Mouse (Mus musculus): ENCODE results near the gene Tbc1d30. TPM values are rescaled to one million over a fixed set of nuclear protein-coding genes. Genes with fewer than 3 reads are reported as not detected.

Tbc1d30 gene
- polyA plus RNA-seq, 1 experiment = 26.0 TPM

DNA sequence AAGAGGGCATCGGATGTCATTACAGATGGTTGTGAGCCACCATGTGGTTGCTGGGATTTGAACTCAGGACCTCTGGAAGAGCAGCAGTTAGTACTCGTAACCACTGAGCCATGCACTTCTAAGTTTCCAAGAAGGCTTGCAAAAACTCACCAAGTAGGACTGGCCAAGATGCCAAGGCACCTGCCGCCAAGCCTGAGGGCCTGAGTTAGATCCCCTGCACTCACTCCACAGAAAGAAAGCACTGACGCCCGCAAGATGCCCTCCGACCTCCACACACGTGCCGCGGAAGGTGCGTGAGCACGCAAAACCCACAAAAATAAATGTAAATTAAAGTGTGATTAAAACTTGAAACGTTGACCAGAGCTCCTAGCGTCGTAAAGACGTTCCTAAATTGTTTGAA, 13.2 kb upstream of the Tbc1d30 start:
- Histone ChIP-seq H3K4me1 (ENCODE audit: control insufficient read depth, insufficient read depth, low read length) (no peaks in the 10 kb centered on the region), H3K4me3 (replicated peaks; ENCODE audit: insufficient read depth, low read depth, low read length) (peak overlapping the region; percentile 74), H3K27me3 (ENCODE audit: control insufficient read depth, insufficient read depth, low read length) (no peaks in the 10 kb centered on the region), H3K27ac (ENCODE audit: insufficient read depth, low read length) (0 out of 2 replicates have a peak overlapping the region, but pooled peaks have one; percentile 6)
- no peak for TF ChIP-seq POLR2A (IDR thresholded peaks at IDR 0.05; ENCODE audit: borderline replicate concordance, insufficient read depth, low read length)
- no peak for TF ChIP-seq CTCF (IDR thresholded peaks at IDR 0.05; ENCODE audit: borderline replicate concordance, insufficient read depth, low read depth, low read length)
- WGBS = 25% methylated on average over 15 of the region's 15 CpGs
- DNase-seq = peak; percentile 28 to 29

DNA sequence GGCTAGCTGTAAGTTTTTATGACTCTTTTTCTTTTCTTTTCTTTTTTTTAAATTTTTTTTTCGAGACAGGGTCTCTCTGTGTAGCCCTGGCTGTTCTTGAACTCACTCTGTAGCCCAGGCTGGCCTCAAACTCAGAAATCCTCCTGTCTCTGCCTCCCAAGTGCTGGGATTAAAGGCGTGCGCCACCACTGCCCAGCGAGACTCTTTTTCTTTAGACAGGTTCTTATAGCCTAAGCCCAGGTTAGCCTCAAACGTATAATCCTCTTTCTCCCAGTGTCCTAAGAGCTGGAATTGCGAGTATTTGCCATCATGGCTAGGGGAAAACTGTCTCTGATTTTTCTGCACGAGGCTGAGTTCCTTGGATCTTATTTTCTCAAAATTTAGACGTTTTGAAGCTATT, 12.1 kb upstream of the Tbc1d30 start:
- H3K27ac ChIP-seq (ENCODE audit: insufficient read depth, low read length) = no peak overlapping the region
- no peaks in the 10 kb centered on the region for H3K27me3 ChIP-seq (ENCODE audit: control insufficient read depth, insufficient read depth, low read length)
- H3K4me1 ChIP-seq (ENCODE audit: control insufficient read depth, insufficient read depth, low read length) = no peaks in the 10 kb centered on the region
- WGBS = 87% methylated on average over 8 of the region's 8 CpGs
- TF ChIP-seq POLR2A (IDR thresholded peaks at IDR 0.05; ENCODE audit: borderline replicate concordance, insufficient read depth, low read length) (no peak), CTCF (IDR thresholded peaks at IDR 0.05; ENCODE audit: borderline replicate concordance, insufficient read depth, low read depth, low read length) (no peak)
- no peak for DNase-seq
- H3K4me3 ChIP-seq (replicated peaks; ENCODE audit: insufficient read depth, low read depth, low read length) = no peak overlapping the region

DNA sequence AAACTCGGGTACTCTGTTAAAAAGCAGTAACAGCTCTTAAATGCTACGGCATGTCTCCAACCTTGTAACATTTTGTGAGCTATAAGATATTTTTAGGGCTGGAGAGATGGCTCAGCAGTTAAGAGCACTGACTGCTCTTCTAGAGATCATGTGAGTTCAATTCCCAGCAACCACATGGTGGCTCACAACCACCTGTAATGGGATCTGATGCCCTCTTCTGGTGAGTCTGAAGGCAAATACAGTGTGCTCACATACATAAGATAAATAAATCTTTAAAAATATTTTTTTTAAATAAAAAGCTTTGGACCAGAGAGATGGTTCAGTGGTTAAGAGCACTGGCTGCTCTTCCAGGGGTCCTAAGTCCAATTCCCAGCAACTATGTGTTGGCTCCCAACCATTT, 9.3 kb upstream of the Tbc1d30 start:
- WGBS = 97% methylated on average over 2 of the region's 2 CpGs
- Histone ChIP-seq H3K4me1 (ENCODE audit: control insufficient read depth, insufficient read depth, low read length) (no peaks in the 10 kb centered on the region), H3K27me3 (ENCODE audit: control insufficient read depth, insufficient read depth, low read length) (no peaks in the 10 kb centered on the region), H3K27ac (ENCODE audit: insufficient read depth, low read length) (no peak overlapping the region), H3K4me3 (replicated peaks; ENCODE audit: insufficient read depth, low read depth, low read length) (no peak overlapping the region)
- no peak for DNase-seq
- TF ChIP-seq CTCF (IDR thresholded peaks at IDR 0.05; ENCODE audit: borderline replicate concordance, insufficient read depth, low read depth, low read length) (no peak), POLR2A (IDR thresholded peaks at IDR 0.05; ENCODE audit: borderline replicate concordance, insufficient read depth, low read length) (no peak)

DNA sequence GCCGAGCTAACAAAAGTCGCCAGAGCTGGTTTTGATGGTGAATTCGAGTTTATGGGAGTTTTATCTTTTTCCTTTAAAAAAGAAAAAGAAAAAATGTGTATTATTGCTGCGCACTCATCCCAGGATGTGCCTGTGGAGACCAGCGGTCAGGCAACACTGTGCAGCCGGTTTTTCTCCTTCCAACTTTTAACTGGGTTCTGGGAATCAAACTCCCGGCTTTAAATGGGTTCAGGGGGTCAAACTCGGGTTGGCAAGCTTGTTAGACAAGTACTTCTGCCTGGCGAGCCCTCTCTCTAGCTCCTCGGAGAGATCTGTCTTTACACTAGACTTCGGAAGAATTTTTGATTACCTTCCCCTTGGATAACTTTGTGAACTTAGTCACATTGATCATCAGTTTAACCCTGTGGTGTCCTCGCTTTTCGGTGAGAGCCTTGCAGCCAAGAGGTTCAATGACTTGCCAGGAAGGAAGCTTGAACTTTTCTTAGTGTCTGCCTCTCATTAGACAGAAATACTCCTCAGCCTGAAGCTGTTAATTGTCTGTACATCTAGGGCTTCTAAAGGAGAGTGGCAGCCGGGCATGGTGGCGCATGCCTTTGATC, 713 bp upstream of the Tbc1d30 start:
- WGBS = 35% methylated on average over 15 of the region's 15 CpGs
- H3K27me3 ChIP-seq (ENCODE audit: control insufficient read depth, insufficient read depth, low read length) = peaks cover 1% of the 10 kb centered on the region; the same call in 1 of the 2 replicates
- no peak overlapping the region for H3K27ac ChIP-seq (ENCODE audit: insufficient read depth, low read length)
- no peak for DNase-seq
- TF ChIP-seq POLR2A (IDR thresholded peaks at IDR 0.05; ENCODE audit: borderline replicate concordance, insufficient read depth, low read length) = no peak
- no peak for TF ChIP-seq CTCF (IDR thresholded peaks at IDR 0.05; ENCODE audit: borderline replicate concordance, insufficient read depth, low read depth, low read length)
- no peaks in the 10 kb centered on the region; the same call in 1 of the 2 replicates for H3K4me1 ChIP-seq (ENCODE audit: control insufficient read depth, insufficient read depth, low read length)
- H3K4me3 ChIP-seq (replicated peaks; ENCODE audit: insufficient read depth, low read depth, low read length) = no peak overlapping the region

DNA sequence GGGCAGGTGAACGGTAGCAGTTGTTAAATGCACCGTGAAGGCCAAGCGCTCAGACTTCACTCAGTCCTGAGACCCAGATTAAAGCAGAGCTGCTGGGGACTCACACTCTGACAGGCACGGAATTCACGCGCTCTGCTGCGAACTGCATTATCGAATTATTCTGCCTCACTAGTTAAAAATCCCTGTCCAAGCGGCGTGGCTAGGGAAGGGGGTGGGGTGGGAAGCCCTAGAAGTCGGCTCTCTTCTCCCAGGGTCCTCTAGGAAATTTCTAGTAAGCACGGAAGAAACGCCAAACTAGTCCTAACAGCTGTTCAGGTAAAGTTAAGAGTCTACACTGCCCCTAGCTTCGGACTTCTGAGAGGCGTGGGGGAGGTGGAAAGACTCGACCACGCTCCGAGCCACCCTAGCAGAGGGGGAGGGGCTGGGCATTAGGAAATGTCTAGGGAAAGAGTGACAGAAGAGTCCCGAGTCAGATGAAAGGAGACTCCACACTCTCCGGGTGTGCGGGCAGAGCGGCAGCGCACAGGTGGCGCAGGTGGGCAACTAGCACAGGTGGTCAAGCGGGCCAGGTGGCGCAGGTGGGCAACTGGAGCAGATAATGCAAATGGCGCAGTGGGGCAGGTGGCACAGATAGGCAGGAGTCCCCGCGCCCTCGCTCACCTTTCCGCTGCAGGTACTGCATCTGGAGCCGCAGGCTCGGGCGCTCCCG, 567 bp downstream of the Tbc1d30 start:
- H3K27ac ChIP-seq (ENCODE audit: insufficient read depth, low read length) = no peak overlapping the region
- peaks cover 1% of the 10 kb centered on the region; the same call in 1 of the 2 replicates for H3K27me3 ChIP-seq (ENCODE audit: control insufficient read depth, insufficient read depth, low read length)
- WGBS = 2% methylated on average over 35 of the region's 35 CpGs

DNA sequence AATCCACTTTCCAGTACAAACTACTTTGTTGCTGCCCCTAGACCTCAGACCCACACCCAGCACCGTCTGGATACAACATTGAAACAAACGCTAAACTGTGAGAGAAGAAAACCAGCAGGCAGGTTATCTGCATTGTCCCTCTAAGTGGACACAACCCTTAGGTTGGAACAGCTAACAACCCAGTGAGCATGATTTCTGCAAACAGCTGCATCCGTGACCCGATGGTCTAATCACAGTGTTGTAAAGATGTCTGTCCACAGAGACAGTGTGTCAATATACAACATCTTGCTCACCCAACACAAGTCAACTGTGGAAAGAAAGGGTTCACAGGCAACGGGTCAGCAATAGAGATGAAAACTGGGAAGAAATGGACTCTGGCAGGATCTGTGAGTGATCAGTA, 1.8 kb downstream of the Tbc1d30 start:
- WGBS = 77% methylated on average over 5 of the region's 5 CpGs
- H3K4me3 ChIP-seq (replicated peaks; ENCODE audit: insufficient read depth, low read depth, low read length) = no peak overlapping the region
- no peak for DNase-seq
- H3K4me1 ChIP-seq (ENCODE audit: control insufficient read depth, insufficient read depth, low read length) = no peaks in the 10 kb centered on the region; the same call in 1 of the 2 replicates
- TF ChIP-seq POLR2A (IDR thresholded peaks at IDR 0.05; ENCODE audit: borderline replicate concordance, insufficient read depth, low read length) (no peak), CTCF (IDR thresholded peaks at IDR 0.05; ENCODE audit: borderline replicate concordance, insufficient read depth, low read depth, low read length) (no peak)
- no peak overlapping the region for H3K27ac ChIP-seq (ENCODE audit: insufficient read depth, low read length)
- peaks cover 1% of the 10 kb centered on the region; the same call in 1 of the 2 replicates for H3K27me3 ChIP-seq (ENCODE audit: control insufficient read depth, insufficient read depth, low read length)

More for the DNA sequence above, 567 bp downstream of the Tbc1d30 start:
- no peaks in the 10 kb centered on the region; the same call in 1 of the 2 replicates for H3K4me1 ChIP-seq (ENCODE audit: control insufficient read depth, insufficient read depth, low read length)
- DNase-seq = peak in 1 of 2 experiments; percentile 16
- peak overlapping the region; percentile 36 for H3K4me3 ChIP-seq (replicated peaks; ENCODE audit: insufficient read depth, low read depth, low read length)
- no peak for TF ChIP-seq POLR2A (IDR thresholded peaks at IDR 0.05; ENCODE audit: borderline replicate concordance, insufficient read depth, low read length)
- TF ChIP-seq CTCF (IDR thresholded peaks at IDR 0.05; ENCODE audit: borderline replicate concordance, insufficient read depth, low read depth, low read length) = no peak

DNA sequence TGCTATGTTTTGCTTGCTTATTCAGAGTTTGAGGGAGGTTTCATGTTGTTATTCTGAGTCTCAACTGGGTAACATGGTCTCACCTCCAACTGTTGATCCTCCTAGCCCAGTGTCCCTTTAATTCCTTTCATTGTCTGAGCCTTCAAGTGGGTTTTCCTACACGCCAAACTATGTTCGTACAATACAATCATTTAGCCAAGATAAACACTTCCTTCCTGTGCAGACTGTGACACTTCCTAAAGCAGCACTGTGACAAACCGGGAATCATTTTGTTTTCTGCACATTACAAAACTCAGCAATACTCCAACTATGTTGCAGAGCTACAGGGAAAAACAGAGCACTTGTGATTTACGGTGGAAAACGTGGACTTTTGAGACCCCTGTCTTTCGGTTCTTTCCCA, 7.2 kb downstream of the Tbc1d30 start:
- 76% methylated on average over 6 of the region's 6 CpGs for WGBS
- Histone ChIP-seq H3K27ac (ENCODE audit: insufficient read depth, low read length) (no peak overlapping the region), H3K4me3 (replicated peaks; ENCODE audit: insufficient read depth, low read depth, low read length) (no peak overlapping the region), H3K27me3 (ENCODE audit: control insufficient read depth, insufficient read depth, low read length) (no peaks in the 10 kb centered on the region), H3K4me1 (ENCODE audit: control insufficient read depth, insufficient read depth, low read length) (no peaks in the 10 kb centered on the region)
- no peak for DNase-seq
- TF ChIP-seq POLR2A (IDR thresholded peaks at IDR 0.05; ENCODE audit: borderline replicate concordance, insufficient read depth, low read length) = no peak
- no peak for TF ChIP-seq CTCF (IDR thresholded peaks at IDR 0.05; ENCODE audit: borderline replicate concordance, insufficient read depth, low read depth, low read length)

DNA sequence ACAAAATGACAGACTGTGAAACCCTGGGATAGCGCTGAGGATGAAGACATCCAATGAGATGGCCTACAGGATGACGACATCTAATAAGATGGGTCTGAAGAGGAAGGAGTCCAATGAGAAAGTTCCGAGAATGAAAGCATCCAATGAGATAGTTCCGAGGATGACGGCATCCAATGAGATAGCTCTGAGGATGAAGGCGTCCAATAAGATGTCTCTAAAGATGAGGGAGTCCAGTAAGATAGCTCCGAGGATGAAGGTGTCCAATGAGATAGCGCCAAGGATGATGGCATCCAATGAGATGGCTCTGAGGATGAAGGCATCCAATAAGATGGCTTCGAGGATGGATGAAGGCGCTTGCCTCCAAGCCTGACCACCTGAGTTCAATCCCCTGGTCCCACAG, 8.8 kb downstream of the Tbc1d30 start:
- H3K4me1 ChIP-seq (ENCODE audit: control insufficient read depth, insufficient read depth, low read length) = no peaks in the 10 kb centered on the region
- no peak overlapping the region for H3K4me3 ChIP-seq (replicated peaks; ENCODE audit: insufficient read depth, low read depth, low read length)
- DNase-seq = no peak

More for the DNA sequence above, 8.8 kb downstream of the Tbc1d30 start:
- TF ChIP-seq POLR2A (IDR thresholded peaks at IDR 0.05; ENCODE audit: borderline replicate concordance, insufficient read depth, low read length) (no peak), CTCF (IDR thresholded peaks at IDR 0.05; ENCODE audit: borderline replicate concordance, insufficient read depth, low read depth, low read length) (no peak)
- WGBS = 97% methylated on average over 10 of the region's 10 CpGs
- no peaks in the 10 kb centered on the region for H3K27me3 ChIP-seq (ENCODE audit: control insufficient read depth, insufficient read depth, low read length)
- H3K27ac ChIP-seq (ENCODE audit: insufficient read depth, low read length) = no peak overlapping the region

Data from cerebellum, adult 2 months (tissue).